Mouse (Mus musculus) adrenal gland, adult 18-20 months (tissue): ENCODE results near the gene Rab3gap2. TPM values are rescaled to one million over a fixed set of nuclear protein-coding genes. Genes with fewer than 3 reads are reported as not detected.
"Not testable (repeated sequence)": the region's sequence is repeated elsewhere in the genome, so short reads cannot be mapped to it uniquely, and the experiment has no call there.

ENCODE experiments used
- DNase-seq, 2 experiments: peaks; one replicate each; pipeline ENCODE4 v3.0.0; 2021 to 2022; ENCODE audit warnings: low spot score in 2 of 2
- total RNA-seq, 2 experiments: library from RNA; stranded (reverse); gene quantifications; 1 replicate in 1 of 2; 2 replicates in 1 of 2; pipeline ENCODE4 v1.2.3; 2021

The Rab3gap2 gene
- total RNA-seq, 2 experiments from 2014 or later: 48.7 to 51.4 TPM

- no peak for DNase-seq
Observed at GRCm38 (mm10) chr1:185279288-185279687, 75.4 kb downstream of the Rab3gap2 start.

- DNase-seq: no peak
Observed at GRCm38 (mm10) chr1:185280616-185281015, 76.7 kb downstream of the Rab3gap2 start.

DNA sequence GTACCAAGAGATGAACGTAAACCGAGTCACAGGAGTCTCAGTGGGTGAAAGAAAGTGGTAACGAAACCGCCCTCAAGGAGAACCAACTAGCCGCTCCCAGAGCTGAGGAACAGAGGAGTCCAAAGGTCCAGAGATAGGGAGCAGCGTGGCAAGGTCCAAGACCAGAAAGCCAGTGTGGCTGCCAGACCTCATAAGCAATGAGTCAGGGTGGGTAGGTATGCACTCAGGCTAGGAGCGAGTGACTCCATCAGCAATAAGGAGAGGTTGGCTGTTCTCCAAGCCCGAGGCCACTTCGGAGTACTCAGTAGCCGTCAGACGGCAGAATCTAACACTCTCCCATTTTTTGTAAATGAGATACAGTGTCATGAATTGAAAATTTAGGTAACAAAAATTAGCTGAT, 78.9 kb downstream of the Rab3gap2 start:
- no peak for DNase-seq

- DNase-seq: no peak
Observed at GRCm38 (mm10) chr1:185283247-185283646, 79.3 kb downstream of the Rab3gap2 start.

DNA sequence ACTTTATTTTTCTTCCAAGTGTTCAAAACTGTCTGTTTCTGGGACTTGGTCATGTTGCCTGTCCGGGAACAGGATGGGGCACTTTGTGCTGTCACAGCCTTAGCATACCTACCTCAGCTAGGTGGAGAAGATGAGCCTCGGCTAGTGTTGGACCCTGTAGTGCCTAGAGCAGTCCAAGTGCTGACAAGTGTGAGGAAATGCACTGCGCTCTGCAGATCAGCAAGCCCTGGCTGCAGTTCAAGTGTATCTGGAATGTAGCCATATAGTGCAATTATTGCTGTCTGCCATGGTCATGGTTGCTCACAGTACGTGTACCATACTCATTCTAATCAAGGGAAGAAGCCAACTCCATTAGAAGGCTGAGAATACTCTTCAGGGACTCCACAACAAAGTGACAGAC, 80.8 kb downstream of the Rab3gap2 start:
- DNase-seq: peak in 1 of 2 experiments; percentile 65

DNA sequence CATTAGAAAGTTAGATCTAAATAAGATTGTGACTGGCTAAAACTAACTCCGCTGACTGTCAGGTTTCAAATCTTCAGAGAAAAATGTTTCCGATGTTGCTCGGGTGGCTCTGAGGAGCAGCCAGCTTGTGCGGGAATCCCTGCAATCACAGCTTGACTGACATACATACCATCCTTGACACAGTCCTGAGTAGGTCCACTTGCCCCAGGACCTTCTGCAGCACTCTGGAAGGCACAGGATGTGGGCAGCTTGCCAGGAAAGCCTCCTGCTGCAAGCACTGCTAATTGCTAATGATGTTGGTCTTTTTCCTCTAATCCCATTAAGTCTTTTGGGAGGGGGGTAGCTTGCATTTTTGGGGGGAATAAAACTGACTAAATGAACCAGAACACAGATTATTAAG, 81.3 kb downstream of the Rab3gap2 start:
- peak; percentile 57 to 61 for DNase-seq

- no peak for DNase-seq
Observed at GRCm38 (mm10) chr1:185287066-185287465, 83.1 kb downstream of the Rab3gap2 start.

DNA sequence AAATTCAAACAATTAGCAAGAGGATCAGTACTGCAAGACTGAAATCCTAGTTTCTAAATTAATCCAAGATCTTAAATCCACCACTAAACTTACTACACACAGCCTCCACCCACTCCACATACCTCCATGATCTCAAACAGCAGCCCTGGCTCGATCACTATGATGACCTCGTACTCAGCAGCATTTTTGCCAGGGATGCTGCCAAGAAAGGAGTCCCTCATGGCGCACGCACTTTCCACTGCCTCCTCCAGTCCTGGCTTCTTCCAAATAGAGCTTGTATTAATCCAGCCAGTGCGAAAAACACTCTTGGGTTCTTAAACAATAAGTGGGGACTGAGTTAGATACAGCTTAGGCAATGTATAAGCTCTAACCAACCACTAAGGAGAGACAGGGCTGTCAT, 85.3 kb downstream of the Rab3gap2 start:
- no peak for DNase-seq

GRCm38 (mm10) chr1:185291336-185291735, 87.4 kb downstream of the Rab3gap2 start:
- DNase-seq: no peak

- no peak for DNase-seq
Observed at GRCm38 (mm10) chr1:185292646-185293360, 88.9 kb downstream of the Rab3gap2 start.

DNA sequence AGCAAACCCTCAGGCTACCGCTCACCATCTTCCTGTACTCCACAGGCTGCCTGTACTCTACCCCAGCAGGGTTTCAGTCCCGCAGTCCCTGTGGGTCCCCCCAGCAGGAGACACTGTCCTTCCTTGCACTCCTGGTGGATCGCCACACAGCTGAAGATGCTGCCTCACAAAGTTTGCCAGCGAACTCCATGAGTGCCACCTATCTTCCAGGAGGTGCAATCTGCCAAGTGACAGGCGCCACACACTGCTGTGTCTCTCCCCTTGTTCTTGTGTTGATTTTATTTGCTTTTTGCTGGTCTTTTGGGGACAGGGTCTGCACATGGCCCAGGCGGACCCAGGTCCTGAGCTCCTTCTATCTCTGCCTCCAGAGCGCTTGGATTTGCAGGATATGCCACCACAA, 92.9 kb downstream of the Rab3gap2 start:
- DNase-seq: no peak

- no peak for DNase-seq
Observed at GRCm38 (mm10) chr1:185298496-185298895, 94.6 kb downstream of the Rab3gap2 start.

GRCm38 (mm10) chr1:185302816-185303215, 98.9 kb downstream of the Rab3gap2 start:
- no peak for DNase-seq

DNA sequence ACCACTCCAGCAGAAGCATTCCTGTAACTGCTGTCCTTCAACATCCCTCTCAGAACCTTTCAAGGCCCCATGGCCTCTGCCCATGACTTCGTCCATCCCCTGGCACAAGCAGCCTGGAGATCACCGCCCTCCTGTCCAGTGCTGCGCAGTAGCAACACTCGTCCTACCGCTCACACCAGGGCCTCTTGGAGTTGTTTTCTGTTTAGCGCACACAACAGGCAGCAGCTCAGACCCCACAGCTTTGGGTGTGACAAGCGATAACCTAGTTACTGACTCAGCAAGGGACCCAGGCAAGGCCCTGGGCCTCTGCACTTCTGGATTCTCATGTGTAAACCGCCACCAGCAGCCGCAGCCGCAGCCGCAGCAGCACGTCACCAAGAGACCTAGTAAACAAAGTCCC, 102.9 kb downstream of the Rab3gap2 start:
- no peak for DNase-seq

- DNase-seq: no peak
Observed at GRCm38 (mm10) chr1:185307645-185308044, 103.7 kb downstream of the Rab3gap2 start.

DNA sequence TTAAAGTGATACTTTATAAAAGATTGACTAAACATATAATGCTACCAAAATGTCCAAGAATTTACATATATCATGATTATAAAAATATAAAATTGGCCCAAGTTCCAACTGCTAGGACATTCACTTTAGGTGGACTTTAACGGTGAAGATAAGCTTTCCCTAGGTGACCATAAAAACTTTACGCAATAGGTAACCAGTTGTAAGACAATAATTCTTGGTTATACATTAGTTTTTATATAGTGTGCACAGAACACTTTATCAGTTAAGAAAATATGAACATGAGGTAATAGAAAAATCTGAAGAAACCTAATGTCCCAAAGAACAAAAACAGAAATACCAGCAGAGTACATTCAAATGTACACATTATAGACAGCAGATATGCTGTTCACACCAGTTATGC, 104.4 kb downstream of the Rab3gap2 start:
- no peak for DNase-seq

GRCm38 (mm10) chr1:185308908-185309307, 105.0 kb downstream of the Rab3gap2 start:
- DNase-seq: no peak

GRCm38 (mm10) chr1:185311949-185312348, 108.0 kb downstream of the Rab3gap2 start:
- DNase-seq: peak in 1 of 2 experiments; percentile 11

- no peak for DNase-seq
Observed at GRCm38 (mm10) chr1:185314546-185314945, 110.6 kb downstream of the Rab3gap2 start.

- no peak for DNase-seq
Observed at GRCm38 (mm10) chr1:185315846-185316568, 112.1 kb downstream of the Rab3gap2 start.

DNA sequence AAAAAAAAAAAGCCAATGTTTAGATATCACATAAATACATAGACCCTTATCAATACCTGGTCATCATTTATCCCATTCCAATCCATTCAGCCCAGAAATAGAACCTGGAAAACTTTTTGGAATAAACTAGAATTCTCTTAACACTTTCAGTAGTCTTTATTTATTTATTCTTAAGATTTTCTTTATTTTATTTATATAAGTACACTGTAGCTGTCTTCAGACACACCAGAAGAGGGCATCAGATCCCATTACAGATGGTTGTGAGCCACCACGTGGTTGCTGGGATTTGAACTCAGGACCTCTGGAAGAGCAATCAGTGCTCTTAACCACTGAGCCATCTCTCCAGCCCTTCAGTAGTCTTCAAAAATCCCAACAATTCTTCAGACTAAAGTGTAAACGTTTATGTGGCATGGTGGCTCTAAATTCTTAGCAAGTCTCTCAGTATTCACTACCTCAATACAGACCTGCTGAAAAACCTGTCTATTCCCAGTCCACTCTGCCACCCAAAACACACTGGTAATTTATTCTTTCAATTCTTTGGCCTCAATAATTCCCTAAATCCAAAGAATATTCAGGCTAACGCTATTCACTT, 123.9 kb downstream of the Rab3gap2 start:
- DNase-seq: not testable (repeated sequence)
